Mouse (Mus musculus) spleen, postnatal 10 days (tissue): ENCODE data around the gene Samd10.

Experiments used
- DNase-seq, 2 experiments: peaks; one replicate each; pipeline ENCODE4 v3.0.0; 2021 to 2022; ENCODE audit warnings: low spot score in 2 of 2

Samd10 gene

GRCm38 (mm10) chr2:181598454-181599351, at the start of gene Samd10:
Gene Samd10 (minus strand): TSS chr2:181599212.
- DNase-seq, result peak in 1 of 2 experiments; percentile 71

GRCm38 (mm10) chr2:181646626-181647472, 47.8 kb upstream of the Samd10 start:
- DNase-seq, result no peak

GRCm38 (mm10) chr2:181645666-181646065, 46.7 kb upstream of the Samd10 start:
- no peak for DNase-seq

GRCm38 (mm10) chr2:181644361-181644760, 45.3 kb upstream of the Samd10 start:
- DNase-seq, result peak in 1 of 2 experiments; percentile 60

GRCm38 (mm10) chr2:181635865-181636264, 36.9 kb upstream of the Samd10 start:
- no peak for DNase-seq

GRCm38 (mm10) chr2:181632624-181633023, 33.6 kb upstream of the Samd10 start:
- no peak for DNase-seq

GRCm38 (mm10) chr2:181628471-181628870, 29.5 kb upstream of the Samd10 start:
- DNase-seq, result no peak

GRCm38 (mm10) chr2:181623401-181623800, 24.4 kb upstream of the Samd10 start:
- peak in 1 of 2 experiments; percentile 24 for DNase-seq

- DNase-seq, result no peak
These were observed 19.9 kb upstream of the Samd10 start for GRCm38 (mm10) chr2:181618761-181619495.

GRCm38 (mm10) chr2:181602367-181602766, 3.4 kb upstream of the Samd10 start:
- DNase-seq, result no peak

- DNase-seq, result no peak
These were observed 2.7 kb upstream of the Samd10 start for GRCm38 (mm10) chr2:181601751-181602145.

GRCm38 (mm10) chr2:181600828-181601750, 2.1 kb upstream of the Samd10 start:
- peak; percentile 88 to 98 for DNase-seq

- DNase-seq, result no peak
These were observed 1.3 kb upstream of the Samd10 start for GRCm38 (mm10) chr2:181600226-181600758.

GRCm38 (mm10) chr2:181597378-181598061, 1.5 kb downstream of the Samd10 start:
- DNase-seq, result no peak

GRCm38 (mm10) chr2:181596221-181596960, 2.6 kb downstream of the Samd10 start:
- DNase-seq, result no peak

GRCm38 (mm10) chr2:181594946-181595696, 3.9 kb downstream of the Samd10 start:
- DNase-seq, result peak in 1 of 2 experiments; percentile 6

- DNase-seq, result no peak
These were observed 5.1 kb downstream of the Samd10 start for GRCm38 (mm10) chr2:181593937-181594336.

GRCm38 (mm10) chr2:181593042-181593421, 6.0 kb downstream of the Samd10 start:
- DNase-seq, result no peak
